Mouse (Mus musculus) small intestine, adult 2 months (tissue): ENCODE measurements around the gene Tcf7l1.

ENCODE experiments used
- CTCF ChIP-seq: fragments of 200-500 bp; IDR thresholded peaks from 2 replicates; pipeline ENCODE4 v1.5.1; 2012; ENCODE audit warnings: low read depth, mild to moderate bottlenecking, control low read depth, inconsistent platforms, low read length, moderate library complexity, mixed read lengths; ENCODE audit not compliant: insufficient replicate concordance, insufficient read length; ENCODE audit errors: extremely low read depth
- POLR2A ChIP-seq: fragments of 200-500 bp; IDR thresholded peaks from 2 replicates; pipeline ENCODE4 v1.6.1; 2012; ENCODE audit warnings: low read depth, mild to moderate bottlenecking, control low read depth, inconsistent platforms, low read length, moderate library complexity

DNA sequence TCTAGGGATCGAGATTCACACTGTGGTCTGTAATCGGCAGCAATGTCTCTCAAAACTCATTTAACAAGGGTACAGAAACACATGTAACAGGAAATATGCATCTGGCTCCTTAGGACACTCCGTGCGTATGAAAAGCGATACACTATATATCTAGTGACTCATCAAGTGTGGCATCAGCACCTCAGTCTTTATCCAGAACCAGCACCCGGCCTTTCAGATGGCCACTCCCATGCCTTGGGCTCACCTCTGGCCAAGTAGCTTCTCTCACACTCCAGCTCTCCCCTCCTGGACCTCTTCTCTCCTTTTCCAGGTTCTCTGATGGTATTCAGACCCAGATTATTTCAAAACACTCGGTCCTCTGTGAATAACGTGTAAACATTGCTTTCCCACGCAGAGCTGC is 97.5 kb downstream of the Tcf7l1 start:
- TF ChIP-seq CTCF (no peak), POLR2A (no peak)
